Mouse (Mus musculus) heart, embryonic 12.5 days (tissue): ENCODE results near the gene Snx29. TPM values are rescaled to one million over a fixed set of nuclear protein-coding genes. Genes with fewer than 3 reads are reported as not detected.
"Not testable (repeated sequence)": the region's sequence is repeated elsewhere in the genome, so short reads cannot be mapped to it uniquely, and the experiment has no call there.

Experiments used
- ATAC-seq: fragments of 200-750 bp; cut with Nextera tagmentation; 2 replicates; pipeline ENCODE4 v1.8.0; 2017; ENCODE audit warnings: moderate TSS enrichment, moderate library complexity; ENCODE audit not compliant: insufficient number of reproducible peaks, low FRiP score
- H3K27ac ChIP-seq: fragments of 300-500 bp; sonication (generic); 2 replicates; pipeline ENCODE4 v1.5.1; 2016; ENCODE audit warnings: mild to moderate bottlenecking, moderate library complexity; ENCODE audit not compliant: poor library complexity, severe bottlenecking
- H3K27me3 ChIP-seq: fragments of 300-500 bp; sonication (generic); replicated peaks from 2 replicates; pipeline ENCODE4 v1.6.1; 2016; ENCODE audit warnings: mild to moderate bottlenecking, moderate library complexity
- H3K36me3 ChIP-seq: fragments of 300-500 bp; sonication (generic); 2 replicates; pipeline ENCODE4 v1.6.1; 2016; ENCODE audit warnings: mild to moderate bottlenecking, moderate library complexity
- H3K4me1 ChIP-seq: fragments of 300-500 bp; sonication (generic); replicated peaks from 2 replicates; pipeline ENCODE4 v1.6.1; 2016; ENCODE audit warnings: mild to moderate bottlenecking
- H3K4me2 ChIP-seq: fragments of 300-500 bp; sonication (generic); 2 replicates; pipeline ENCODE4 v1.6.1; 2016; ENCODE audit warnings: mild to moderate bottlenecking, moderate library complexity
- H3K4me3 ChIP-seq: fragments of 300-500 bp; sonication (generic); 2 replicates; pipeline ENCODE4 v1.5.1; 2016; ENCODE audit warnings: mild to moderate bottlenecking
- H3K9ac ChIP-seq: fragments of 300-500 bp; sonication (generic); 2 replicates; pipeline ENCODE4 v1.6.1; 2016; ENCODE audit warnings: mild to moderate bottlenecking, moderate library complexity
- H3K9me3 ChIP-seq: fragments of 300-500 bp; sonication (generic); replicated peaks from 2 replicates; pipeline ENCODE4 v1.6.1; 2016; ENCODE audit warnings: mild to moderate bottlenecking, moderate library complexity
- WGBS: fragments of 180-500 bp; shearing (Covaris S2); methylation state at CpG from one replicate; pipeline ENCODE4 v1.1.7; 2016; 5-methylcytosine and 5-hydroxymethylcytosine counted together
- polyA plus RNA-seq: library from polyadenylated mRNA; unstranded; fragments of >200 nt; fragmentation: Nextera tagmentation; extraction: Ambion mirVana; gene quantifications from 2 replicates; pipeline ENCODE4 v1.2.1, GENCODE M21; 2016

Snx29 gene
- polyA plus RNA-seq, 1 experiment from 2014 or later: 6.7 TPM

DNA sequence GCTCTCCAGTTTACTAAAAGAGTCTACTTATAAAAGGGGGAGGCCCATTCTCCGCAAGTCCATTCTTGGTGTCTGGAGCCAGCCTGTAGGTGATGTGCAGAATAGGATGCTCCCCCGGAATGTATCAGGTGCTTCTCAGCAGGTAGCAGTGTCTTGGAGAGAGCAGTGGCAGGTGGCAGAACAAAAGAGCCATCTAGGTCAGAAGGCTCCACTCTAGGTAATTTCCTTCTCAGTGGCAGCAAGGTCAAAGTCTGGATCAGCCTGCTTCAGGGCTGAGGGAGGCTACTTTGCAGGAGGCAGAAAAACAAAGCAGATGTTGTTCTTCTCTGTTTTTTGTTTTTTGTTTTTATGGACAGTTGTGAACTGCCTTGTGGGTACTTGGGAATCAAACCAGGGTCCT is 37.9 kb downstream of the Snx29 start:
- not testable (repeated sequence) for H3K4me2 ChIP-seq, H3K9ac ChIP-seq, ATAC-seq, H3K27me3 ChIP-seq, H3K27ac ChIP-seq, H3K4me1 ChIP-seq, H3K9me3 ChIP-seq, H3K4me3 ChIP-seq, H3K36me3 ChIP-seq
- WGBS: 84% methylated on average over 2 of the region's 2 CpGs

GRCm38 (mm10) chr16:11365626-11366025 is 42.9 kb downstream of the Snx29 start:
- ATAC-seq: no peak
- Histone ChIP-seq H3K27ac (no peak overlapping the region), H3K9me3 (0 out of 2 replicates have a peak, but pooled peaks cover 2% of the 10 kb centered on the region), H3K4me3 (no peak overlapping the region), H3K4me1 (peaks cover 24% of the 10 kb centered on the region), H3K27me3 (no peaks in the 10 kb centered on the region), H3K4me2 (no peak overlapping the region), H3K9ac (no peak overlapping the region), H3K36me3 (no peaks in the 10 kb centered on the region)
- WGBS: 53% methylated on average over 5 of the region's 5 CpGs

DNA sequence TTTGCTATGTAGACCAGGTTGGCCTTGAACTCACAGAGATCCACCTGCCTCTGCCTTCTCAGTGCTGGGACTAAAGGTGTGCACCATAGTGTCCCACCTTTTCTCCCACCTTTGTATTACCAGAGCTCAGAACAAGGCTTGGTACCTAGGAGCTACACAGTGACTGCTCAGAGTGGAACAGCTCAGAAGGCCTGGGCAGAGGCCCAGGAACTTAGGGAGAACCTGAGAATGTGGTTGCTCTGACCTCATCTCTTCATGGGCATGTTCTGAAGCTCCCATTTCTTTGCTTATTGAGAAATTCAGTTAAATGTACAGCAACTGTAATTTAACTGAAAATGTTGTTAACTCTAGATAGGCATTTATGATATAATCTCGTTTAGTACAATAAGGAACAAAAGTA is 44.1 kb downstream of the Snx29 start:
- no peaks in the 10 kb centered on the region for H3K27me3 ChIP-seq
- no peak overlapping the region for H3K4me3 ChIP-seq
- no peak overlapping the region for H3K9ac ChIP-seq
- no peak overlapping the region for H3K27ac ChIP-seq
- no peaks in the 10 kb centered on the region for H3K9me3 ChIP-seq
- no peak for ATAC-seq
- 53% methylated on average over 1 of the region's 1 CpGs for WGBS
- no peak overlapping the region for H3K4me2 ChIP-seq
- H3K36me3 ChIP-seq: no peaks in the 10 kb centered on the region
- H3K4me1 ChIP-seq: peaks cover 24% of the 10 kb centered on the region

DNA sequence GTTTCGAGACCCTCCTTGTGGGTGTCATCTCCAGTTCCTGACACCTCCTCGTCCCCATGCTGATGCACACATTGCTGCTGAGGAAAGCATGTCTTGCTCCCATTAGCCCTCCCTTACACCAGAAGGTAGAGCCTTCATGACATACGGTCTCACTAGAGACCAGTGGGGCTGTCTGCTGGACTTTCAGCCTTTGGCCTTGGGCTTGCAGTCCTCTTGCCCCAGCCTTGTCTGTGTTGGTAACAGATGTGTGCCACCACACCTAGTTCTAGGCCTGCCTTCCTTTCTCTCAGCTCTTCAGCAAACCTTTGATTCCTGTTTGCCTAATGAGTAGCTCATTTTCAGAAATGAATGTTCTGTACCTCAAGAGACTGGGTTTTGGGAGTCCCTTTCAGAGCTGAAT is 45.7 kb downstream of the Snx29 start:
- Histone ChIP-seq H3K36me3 (no peaks in the 10 kb centered on the region), H3K9me3 (no peaks in the 10 kb centered on the region), H3K27ac (no peak overlapping the region), H3K4me3 (no peak overlapping the region), H3K9ac (no peak overlapping the region), H3K27me3 (no peaks in the 10 kb centered on the region), H3K4me1 (peaks cover 24% of the 10 kb centered on the region), H3K4me2 (no peak overlapping the region)
- no peak for ATAC-seq
- 73% methylated on average over 3 of the region's 3 CpGs for WGBS

DNA sequence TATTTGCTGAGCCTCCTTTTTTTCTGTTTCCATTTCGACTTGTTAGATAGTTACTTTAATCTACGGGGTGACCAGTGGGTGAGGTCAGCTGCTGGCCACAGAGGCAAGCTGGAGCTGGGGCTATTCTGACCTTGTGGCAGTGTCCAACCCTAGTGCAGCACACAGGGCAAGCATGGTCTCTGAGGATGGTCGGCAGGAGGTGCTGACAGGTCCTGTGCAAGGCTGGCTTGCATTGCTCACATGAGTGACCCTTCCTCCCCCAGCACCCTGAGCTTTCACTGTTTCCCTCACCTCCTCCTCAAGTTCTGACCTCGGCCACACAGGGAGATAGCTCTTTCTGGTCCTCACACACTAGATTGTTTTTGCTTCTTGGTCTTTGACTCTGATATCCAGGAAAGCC is 46.5 kb downstream of the Snx29 start:
- no peaks in the 10 kb centered on the region for H3K36me3 ChIP-seq
- no peak overlapping the region for H3K4me3 ChIP-seq
- H3K27me3 ChIP-seq: no peaks in the 10 kb centered on the region
- no peaks in the 10 kb centered on the region for H3K9me3 ChIP-seq
- 0 out of 2 replicates have a peak overlapping the region, but pooled peaks have one; percentile 8 for H3K27ac ChIP-seq
- 17% methylated on average over 4 of the region's 4 CpGs for WGBS
- H3K4me2 ChIP-seq: no peak overlapping the region
- H3K4me1 ChIP-seq: peaks cover 24% of the 10 kb centered on the region
- no peak overlapping the region; the same call in 1 of the 2 replicates for H3K9ac ChIP-seq
- no peak for ATAC-seq

GRCm38 (mm10) chr16:11369642-11370041 is 46.9 kb downstream of the Snx29 start:
- no peaks in the 10 kb centered on the region for H3K36me3 ChIP-seq
- H3K27ac ChIP-seq: 0 out of 2 replicates have a peak overlapping the region, but pooled peaks have one; percentile 8
- H3K9me3 ChIP-seq: no peaks in the 10 kb centered on the region
- no peak overlapping the region; the same call in 1 of the 2 replicates for H3K9ac ChIP-seq
- whole genome bisulfite sequencing: 3% methylated on average over 1 of the region's 1 CpGs
- H3K27me3 ChIP-seq: no peaks in the 10 kb centered on the region
- peaks cover 24% of the 10 kb centered on the region for H3K4me1 ChIP-seq
- H3K4me3 ChIP-seq: no peak overlapping the region
- ATAC-seq: no peak
- no peak overlapping the region for H3K4me2 ChIP-seq

GRCm38 (mm10) chr16:11370132-11370544 is 47.4 kb downstream of the Snx29 start:
- H3K4me1 ChIP-seq: peaks cover 24% of the 10 kb centered on the region
- no peak overlapping the region for H3K4me3 ChIP-seq
- 58% methylated on average over 7 of the region's 7 CpGs for WGBS
- no peak overlapping the region for H3K9ac ChIP-seq
- no peaks in the 10 kb centered on the region for H3K9me3 ChIP-seq
- H3K36me3 ChIP-seq: no peaks in the 10 kb centered on the region
- H3K27me3 ChIP-seq: no peaks in the 10 kb centered on the region
- ATAC-seq: no peak
- H3K4me2 ChIP-seq: no peak overlapping the region
- H3K27ac ChIP-seq: no peak overlapping the region

GRCm38 (mm10) chr16:11379264-11379663 is 56.6 kb downstream of the Snx29 start:
- no peak overlapping the region for H3K9ac ChIP-seq
- H3K4me3 ChIP-seq: no peak overlapping the region
- no peak overlapping the region for H3K4me2 ChIP-seq
- no peaks in the 10 kb centered on the region for H3K36me3 ChIP-seq
- 76% methylated on average over 3 of the region's 3 CpGs for WGBS
- no peak overlapping the region for H3K27ac ChIP-seq
- H3K9me3 ChIP-seq: no peaks in the 10 kb centered on the region
- no peaks in the 10 kb centered on the region for H3K27me3 ChIP-seq
- H3K4me1 ChIP-seq: no peaks in the 10 kb centered on the region
- ATAC-seq: no peak

DNA sequence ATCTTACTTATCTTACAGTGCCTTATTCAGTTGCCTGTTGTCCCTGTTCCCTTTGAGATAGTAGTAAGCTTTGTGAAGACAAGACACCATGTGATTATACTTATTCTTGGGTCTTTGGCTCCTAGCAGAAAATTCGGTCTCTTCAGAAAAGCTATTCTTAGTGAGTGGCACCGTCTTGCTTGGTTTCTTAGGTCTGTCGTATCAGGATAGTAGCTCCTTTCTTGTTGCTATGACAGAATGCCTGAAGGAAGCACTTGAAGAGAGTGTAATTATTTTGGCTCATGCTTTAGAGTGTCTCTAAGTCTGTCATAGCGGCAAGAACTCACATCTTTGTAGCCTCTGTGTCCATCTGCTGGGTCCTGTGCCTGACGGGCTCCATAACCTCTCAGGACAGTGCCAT is 57.3 kb downstream of the Snx29 start:
- 84% methylated on average over 5 of the region's 5 CpGs for WGBS
- Histone ChIP-seq H3K9ac (no peak overlapping the region), H3K9me3 (no peaks in the 10 kb centered on the region), H3K4me3 (no peak overlapping the region), H3K4me2 (no peak overlapping the region), H3K27me3 (no peaks in the 10 kb centered on the region), H3K27ac (no peak overlapping the region), H3K4me1 (no peaks in the 10 kb centered on the region), H3K36me3 (no peaks in the 10 kb centered on the region)
- ATAC-seq: no peak

GRCm38 (mm10) chr16:11380871-11381270 is 58.2 kb downstream of the Snx29 start:
- Histone ChIP-seq H3K4me1 (no peaks in the 10 kb centered on the region), H3K9me3 (no peaks in the 10 kb centered on the region), H3K27ac (no peak overlapping the region), H3K4me3 (no peak overlapping the region), H3K36me3 (no peaks in the 10 kb centered on the region), H3K27me3 (no peaks in the 10 kb centered on the region), H3K9ac (no peak overlapping the region), H3K4me2 (no peak overlapping the region)
- 82% methylated on average over 8 of the region's 8 CpGs for WGBS
- ATAC-seq: no peak

- ATAC-seq: no peak
- no peak overlapping the region for H3K4me3 ChIP-seq
- no peaks in the 10 kb centered on the region for H3K9me3 ChIP-seq
- H3K27me3 ChIP-seq: no peaks in the 10 kb centered on the region
- H3K9ac ChIP-seq: no peak overlapping the region
- no peak overlapping the region for H3K27ac ChIP-seq
- peaks cover 9% of the 10 kb centered on the region for H3K4me1 ChIP-seq
- WGBS: 57% methylated on average over 5 of the region's 5 CpGs
- no peak overlapping the region for H3K4me2 ChIP-seq
- no peaks in the 10 kb centered on the region for H3K36me3 ChIP-seq
Observed at GRCm38 (mm10) chr16:11384361-11384760, 61.7 kb downstream of the Snx29 start.

GRCm38 (mm10) chr16:11385150-11385549 is 62.4 kb downstream of the Snx29 start:
- H3K4me3 ChIP-seq: no peak overlapping the region
- H3K36me3 ChIP-seq: no peaks in the 10 kb centered on the region
- peaks cover 11% of the 10 kb centered on the region for H3K4me1 ChIP-seq
- no peaks in the 10 kb centered on the region for H3K27me3 ChIP-seq
- WGBS: 64% methylated on average over 5 of the region's 5 CpGs
- H3K9ac ChIP-seq: no peak overlapping the region
- H3K9me3 ChIP-seq: no peaks in the 10 kb centered on the region
- H3K4me2 ChIP-seq: no peak overlapping the region
- no peak overlapping the region for H3K27ac ChIP-seq
- no peak for ATAC-seq
